Mouse (Mus musculus) bone marrow, adult 2 months (tissue): ENCODE results near the gene Olfr1450. TPM values are rescaled to one million over a fixed set of nuclear protein-coding genes. Genes with fewer than 3 reads are reported as not detected.
"Not testable (repeated sequence)": the region's sequence is repeated elsewhere in the genome, so short reads cannot be mapped to it uniquely, and the experiment has no call there.

ENCODE experiments used
- H3K27ac ChIP-seq: fragments of 200-500 bp; 2 replicates; pipeline ENCODE4 v1.5.1; 2012; ENCODE audit warnings: low read depth, mild to moderate bottlenecking, control low read depth, inconsistent platforms, low read length; ENCODE audit not compliant: control insufficient read depth, poor library complexity, insufficient read depth
- H3K4me1 ChIP-seq: fragments of 200-500 bp; 2 replicates; pipeline ENCODE4 v1.6.1; 2011; ENCODE audit warnings: low read length; ENCODE audit not compliant: control insufficient read depth, insufficient read depth
- H3K4me3 ChIP-seq: fragments of 200-500 bp; replicated peaks from 2 replicates; pipeline ENCODE3; 2011; ENCODE audit warnings: mild to moderate bottlenecking, low read depth, low read length, control low read depth; ENCODE audit not compliant: control insufficient read depth
- CTCF ChIP-seq: fragments of 200-500 bp; IDR thresholded peaks from 2 replicates; pipeline ENCODE4 v1.5.1; 2011; ENCODE audit warnings: low read length, control low read depth; ENCODE audit not compliant: control insufficient read depth, insufficient read depth
- POLR2A ChIP-seq: fragments of 200-500 bp; IDR thresholded peaks from 2 replicates; pipeline ENCODE4 v1.6.1; 2011; ENCODE audit warnings: low read depth, mild to moderate bottlenecking, control low read depth, low read length, borderline replicate concordance; ENCODE audit not compliant: control insufficient read depth
- WGBS: fragments of 180-500 bp; shearing (Covaris S2); methylation state at CpG from one replicate; pipeline ENCODE4 v1.1.7; 2018; 5-methylcytosine and 5-hydroxymethylcytosine counted together
- polyA plus RNA-seq: library from polyadenylated mRNA; stranded (reverse); fragments of >200 nt; gene quantifications from 2 replicates; pipeline ENCODE4 v1.2.4, GENCODE M21; 2011; ENCODE audit warnings: low replicate concordance; ENCODE audit not compliant: missing spikeins, insufficient read depth, insufficient read length

Olfr1450 gene
- not detected in 2 replicates for polyA plus RNA-seq

DNA sequence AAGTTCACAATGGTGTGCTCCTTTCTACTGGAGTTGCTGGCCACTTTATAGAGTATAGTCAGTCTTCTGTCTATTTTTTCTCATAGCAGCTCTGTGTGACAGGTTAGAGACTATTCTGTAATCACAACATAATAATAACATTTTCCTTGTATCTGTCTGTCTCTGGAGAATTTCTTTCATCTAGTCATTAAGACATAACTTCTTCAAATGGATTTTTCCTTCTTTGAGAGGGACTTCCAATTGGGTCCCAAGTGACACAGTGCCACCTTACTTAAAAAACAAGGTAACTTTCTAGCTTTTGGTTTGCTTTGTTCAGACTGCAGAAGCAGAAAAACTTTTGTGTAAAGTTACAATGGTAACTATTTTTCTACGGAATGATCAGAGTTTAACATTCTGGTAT is at the start of gene Olfr1450:
Gene Olfr1450, plus strand, starts transcription at position 301 of the 400 bp plus-strand sequence.
- Histone ChIP-seq H3K27ac (no peak within 1 kb of the TSS), H3K4me3 (no peak within 1 kb of the TSS), H3K4me1 (no peaks in the 10 kb centered on the region)
- 89% methylated on average over 1 of the region's 1 CpGs for WGBS
- TF ChIP-seq POLR2A (no peak), CTCF (no peak)

DNA sequence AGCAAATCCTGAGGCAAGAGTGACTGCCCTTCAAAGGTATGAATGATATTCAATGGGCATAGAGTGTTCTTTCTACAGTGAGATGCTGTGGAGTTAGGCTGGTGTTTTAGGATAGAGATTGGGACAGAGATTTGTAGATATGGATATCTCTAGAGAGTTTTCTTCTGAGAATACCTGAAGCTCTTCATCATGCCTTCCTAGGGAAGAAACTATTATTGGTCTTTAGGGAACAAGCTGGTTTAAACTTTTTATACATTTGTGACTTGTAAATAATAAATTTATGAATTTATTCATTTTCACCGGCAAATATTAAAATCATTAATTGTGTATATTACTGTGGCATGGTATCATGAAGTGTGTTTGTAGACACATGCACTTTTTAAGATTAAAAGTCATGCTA is 46.4 kb upstream of the Olfr1450 start, which contains the start of gene Olfr1447:
Gene Olfr1447, minus strand, starts transcription at position 101 of the 400 bp plus-strand sequence.
- Histone ChIP-seq H3K27ac (no peak within 1 kb of the TSS), H3K4me1 (no peaks in the 10 kb centered on the region), H3K4me3 (no peak within 1 kb of the TSS)
- WGBS, result 95% methylated on average over 1 of the region's 1 CpGs
- TF ChIP-seq CTCF (no peak), POLR2A (no peak)

DNA sequence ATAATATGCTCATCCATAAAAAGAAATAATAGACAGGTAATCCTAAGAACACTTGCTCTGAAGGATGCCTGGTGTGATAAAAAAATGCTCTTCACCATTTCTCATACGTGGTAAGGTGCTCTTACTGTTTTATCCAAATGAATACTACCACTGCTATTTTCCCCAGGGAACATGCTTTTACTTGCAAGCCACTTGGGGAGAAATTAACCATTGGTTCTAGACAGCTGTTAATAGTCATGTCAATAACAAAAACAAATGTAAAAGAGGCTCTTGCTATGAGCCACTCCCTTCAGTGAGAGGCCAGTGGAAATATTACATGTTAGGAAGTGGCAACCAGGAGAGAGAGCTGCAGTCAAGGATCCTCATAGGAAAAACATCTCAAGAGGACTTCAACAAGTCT is 25.7 kb upstream of the Olfr1450 start, which contains the start of gene Olfr1448:
Gene Olfr1448, minus strand, starts transcription at position 101 of the 400 bp plus-strand sequence.
- Histone ChIP-seq H3K4me3 (no peak within 1 kb of the TSS), H3K4me1 (no peaks in the 10 kb centered on the region), H3K27ac (no peak within 1 kb of the TSS)
- WGBS, result 63% methylated on average over 1 of the region's 1 CpGs
- TF ChIP-seq CTCF (no peak), POLR2A (no peak)

DNA sequence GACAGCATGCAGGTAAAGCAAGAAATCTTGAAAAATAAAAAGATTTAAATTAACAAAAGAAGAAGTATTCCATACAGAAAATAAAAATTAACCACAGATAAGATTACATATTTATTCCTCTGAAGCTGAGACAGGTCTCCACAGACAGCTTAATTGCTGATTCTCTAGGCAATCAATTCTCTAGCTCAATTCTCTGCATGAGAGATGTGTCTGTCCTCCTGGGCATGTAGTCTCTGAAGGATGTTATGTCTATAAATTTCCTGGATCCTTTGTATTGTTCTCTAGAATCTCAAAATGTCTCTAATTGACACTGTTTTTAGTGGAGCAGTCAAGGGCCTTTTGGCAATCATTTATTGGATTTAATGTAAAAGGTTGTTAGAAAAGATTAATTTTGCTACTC is 19.5 kb upstream of the Olfr1450 start, which contains the start of gene Olfr1449:
Gene Olfr1449, plus strand, starts transcription at position 301 of the 400 bp plus-strand sequence.
- no peaks in the 10 kb centered on the region for H3K4me1 ChIP-seq
- no peak within 1 kb of the TSS for H3K4me3 ChIP-seq
- no peak for TF ChIP-seq CTCF
- no peak for TF ChIP-seq POLR2A
- no peak within 1 kb of the TSS for H3K27ac ChIP-seq

DNA sequence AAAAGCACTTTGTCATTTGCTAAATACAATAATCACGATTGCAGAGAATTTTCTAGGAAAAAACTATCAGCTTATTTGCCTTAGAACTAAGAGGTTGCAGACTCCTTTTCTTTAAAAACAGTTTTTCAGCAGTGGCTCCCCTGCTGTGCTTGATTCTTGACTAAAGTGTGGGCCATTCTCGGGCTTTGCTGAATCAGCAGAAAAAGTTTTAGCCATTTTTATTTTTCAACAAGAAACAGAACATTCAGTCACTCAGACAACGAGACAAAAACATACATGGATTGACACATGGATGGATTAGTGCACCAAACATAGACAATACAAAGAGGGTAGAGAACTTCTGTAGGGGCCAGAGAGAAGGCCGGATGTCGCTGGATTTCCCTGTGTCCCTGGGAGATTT is 20.0 kb downstream of the Olfr1450 start:
- H3K4me1 ChIP-seq, H3K4me3 ChIP-seq, H3K27ac ChIP-seq: not testable (repeated sequence)
- 76% methylated on average over 5 of the region's 5 CpGs for WGBS

DNA sequence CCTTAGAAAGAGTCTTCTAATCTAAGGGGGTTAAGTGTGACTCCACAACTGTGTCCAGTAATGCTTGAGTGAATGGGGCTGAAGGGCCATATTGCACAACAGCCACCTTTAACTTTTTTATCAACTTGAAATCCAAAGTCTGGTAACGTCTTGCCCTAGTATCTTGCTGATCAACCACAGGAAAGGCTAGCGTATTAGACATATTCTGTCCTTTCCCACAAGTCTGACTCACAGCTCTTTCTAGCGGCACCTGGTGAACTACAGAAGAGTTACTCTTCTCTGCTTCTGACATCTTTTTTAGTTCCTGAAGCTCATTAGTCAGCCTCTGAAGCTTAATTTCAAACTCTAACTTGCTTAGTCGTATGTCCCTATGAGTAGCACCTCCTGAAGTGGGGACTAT is 42.3 kb downstream of the Olfr1450 start:
- H3K27ac ChIP-seq, H3K4me1 ChIP-seq, H3K4me3 ChIP-seq: not testable (repeated sequence)
- 85% methylated on average over 4 of the region's 4 CpGs for whole genome bisulfite sequencing

DNA sequence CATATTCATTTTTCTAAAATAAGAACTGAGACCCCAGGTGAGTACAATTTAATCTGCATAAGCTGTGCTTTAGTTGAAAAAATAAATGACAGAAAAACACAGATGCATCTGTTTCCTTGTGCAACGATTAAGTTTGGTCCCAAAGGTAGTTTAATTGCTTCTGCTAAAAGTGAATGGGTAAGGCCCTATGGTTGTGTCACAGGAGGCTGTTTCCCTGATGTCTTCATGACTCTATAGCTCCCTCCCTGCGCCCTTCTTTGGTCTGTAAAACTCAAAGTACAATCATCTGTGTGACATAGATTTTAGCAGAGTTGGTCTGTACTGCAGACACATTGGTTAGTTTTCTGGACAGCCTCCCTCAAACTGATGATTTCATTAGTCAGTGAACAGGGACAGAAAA is 44.7 kb downstream of the Olfr1450 start, which contains the start of gene Olfr1451:
Gene Olfr1451, plus strand, starts transcription at position 301 of the 400 bp plus-strand sequence.
- Histone ChIP-seq H3K4me3 (no peak within 1 kb of the TSS), H3K4me1 (no peaks in the 10 kb centered on the region), H3K27ac (no peak within 1 kb of the TSS)
- TF ChIP-seq POLR2A (no peak), CTCF (no peak)
- whole genome bisulfite sequencing, result 50% methylated on average over 2 of the region's 2 CpGs

Other genes starting within 250 kb of the Olfr1450 start
- 1.8 and 2.0 TPM in 2 replicates for gene Cntf, start 184.6 kb upstream of the Olfr1450 start, polyA plus RNA-seq
- gene Zfp91, start 154.1 kb upstream of the Olfr1450 start, polyA plus RNA-seq, result 45.6 and 46.7 TPM in 2 replicates
- 4.2 and 12.3 TPM in 2 replicates for gene Lpxn, start 154.1 kb upstream of the Olfr1450 start, polyA plus RNA-seq
- gene Gm5244, start 103.6 kb upstream of the Olfr1450 start, polyA plus RNA-seq, result 2.2 and 4.3 TPM in 2 replicates
- gene Olfr1444, start 93.0 kb upstream of the Olfr1450 start, polyA plus RNA-seq, result not detected in 2 replicates
- not detected in 2 replicates for gene Olfr1445, start 66.4 kb upstream of the Olfr1450 start, polyA plus RNA-seq
- not detected in 2 replicates for gene Olfr1446, start 56.7 kb upstream of the Olfr1450 start, polyA plus RNA-seq
- not detected in 2 replicates for gene Olfr1447, start 46.5 kb upstream of the Olfr1450 start, polyA plus RNA-seq
- not detected in 2 replicates for gene Olfr1448, start 25.8 kb upstream of the Olfr1450 start, polyA plus RNA-seq
- not detected in 2 replicates for gene Olfr1449, start 19.4 kb upstream of the Olfr1450 start, polyA plus RNA-seq
- not detected in 2 replicates for gene Olfr1451, start 44.8 kb downstream of the Olfr1450 start, polyA plus RNA-seq
- not detected in 2 replicates for gene Olfr1453, start 78.1 kb downstream of the Olfr1450 start, polyA plus RNA-seq
- not detected in 2 replicates for gene Olfr1454, start 110.4 kb downstream of the Olfr1450 start, polyA plus RNA-seq
- gene Olfr1457, start 147.6 kb downstream of the Olfr1450 start, polyA plus RNA-seq, result not detected in 2 replicates
- not detected in 2 replicates for gene Olfr1458, start 156.5 kb downstream of the Olfr1450 start, polyA plus RNA-seq
- 0.17 TPM in 1 of 2 replicates, not detected in the other for gene Olfr1459, start 199.3 kb downstream of the Olfr1450 start, polyA plus RNA-seq
- not detected in 2 replicates for gene Olfr1461, start 212.7 kb downstream of the Olfr1450 start, polyA plus RNA-seq
- gene Olfr1462, start 235.5 kb downstream of the Olfr1450 start, polyA plus RNA-seq, result not detected in 2 replicates